Mouse (Mus musculus) intestine, embryonic 15.5 days (tissue): Measurements from ENCODE around the gene Pfkfb2. TPM values are rescaled to one million over a fixed set of nuclear protein-coding genes. Genes with fewer than 3 reads are reported as not detected.
"Not testable (repeated sequence)": the region's sequence is repeated elsewhere in the genome, so short reads cannot be mapped to it uniquely, and the experiment has no call there.

Experiments
- ATAC-seq: fragments of 200-750 bp; cut with Nextera tagmentation; 2 replicates; pipeline ENCODE4 v1.8.0; 2017; ENCODE audit warnings: moderate TSS enrichment, moderate library complexity
- H3K27ac ChIP-seq: fragments of 300-500 bp; sonication (generic); 2 replicates; pipeline ENCODE4 v1.5.1; 2015; ENCODE audit warnings: mild to moderate bottlenecking, inconsistent platforms
- H3K27me3 ChIP-seq: fragments of 300-500 bp; sonication (generic); replicated peaks from 2 replicates; pipeline ENCODE4 v1.6.1; 2015; ENCODE audit warnings: inconsistent platforms
- H3K36me3 ChIP-seq: fragments of 300-500 bp; sonication (generic); 2 replicates; pipeline ENCODE4 v1.6.1; 2015; ENCODE audit warnings: inconsistent platforms
- H3K4me1 ChIP-seq: fragments of 300-500 bp; sonication (generic); replicated peaks from 2 replicates; pipeline ENCODE4 v1.6.1; 2015; ENCODE audit warnings: inconsistent platforms
- H3K4me2 ChIP-seq: fragments of 300-500 bp; sonication (generic); replicated peaks from 2 replicates; pipeline ENCODE4 v1.6.1; 2015; ENCODE audit warnings: mild to moderate bottlenecking, inconsistent platforms
- H3K4me3 ChIP-seq: fragments of 300-500 bp; sonication (generic); replicated peaks from 2 replicates; pipeline ENCODE4 v1.5.1; 2015; ENCODE audit warnings: inconsistent platforms
- H3K9ac ChIP-seq: fragments of 300-500 bp; sonication (generic); 2 replicates; pipeline ENCODE4 v1.6.1; 2015; ENCODE audit warnings: inconsistent platforms
- H3K9me3 ChIP-seq: fragments of 300-500 bp; sonication (generic); 2 replicates; pipeline ENCODE4 v1.6.1; 2016; ENCODE audit warnings: inconsistent platforms
- WGBS: fragments of 180-500 bp; shearing (Covaris S2); methylation state at CpG from one replicate; pipeline ENCODE4 v1.1.7; 2015; 5-methylcytosine and 5-hydroxymethylcytosine counted together
- polyA plus RNA-seq: library from polyadenylated mRNA; unstranded; fragments of >200 nt; fragmentation: Nextera tagmentation; extraction: Ambion mirVana; gene quantifications from 2 replicates; pipeline ENCODE4 v1.2.1, GENCODE M21; 2015

Gene Pfkfb2
- polyA plus RNA-seq, 1 experiment from 2014 or later = 11.2 TPM

GRCm38 (mm10) chr1:130678551-130678950 is 50.5 kb downstream of the Pfkfb2 start:
- WGBS = 81% methylated on average over 2 of the region's 2 CpGs
- no peaks in the 10 kb centered on the region for H3K27me3 ChIP-seq
- H3K4me3 ChIP-seq = no peak overlapping the region
- no peak overlapping the region for H3K27ac ChIP-seq
- peaks cover 4% of the 10 kb centered on the region; the same call in 1 of the 2 replicates for H3K4me1 ChIP-seq
- H3K9me3 ChIP-seq = no peaks in the 10 kb centered on the region
- H3K9ac ChIP-seq = no peak overlapping the region
- H3K36me3 ChIP-seq = no peaks in the 10 kb centered on the region
- no peak overlapping the region for H3K4me2 ChIP-seq
- no peak for ATAC-seq

GRCm38 (mm10) chr1:130663576-130663975 is 65.5 kb downstream of the Pfkfb2 start:
- not testable (repeated sequence) for H3K9me3 ChIP-seq, H3K9ac ChIP-seq, H3K4me2 ChIP-seq, ATAC-seq, H3K27me3 ChIP-seq, H3K36me3 ChIP-seq, H3K4me3 ChIP-seq, H3K4me1 ChIP-seq, H3K27ac ChIP-seq
- WGBS = 83% methylated on average over 5 of the region's 5 CpGs

- ATAC-seq = peak; percentile 87
- Histone ChIP-seq H3K27ac (no peak within 1 kb of the TSS), H3K4me2 (no peak within 1 kb of the TSS; the same call in 1 of the 2 replicates), H3K27me3 (no peaks in the 10 kb centered on the region), H3K4me1 (0 out of 2 replicates have a peak, but pooled peaks cover 2% of the 10 kb centered on the region), H3K9ac (no peak within 1 kb of the TSS), H3K4me3 (no peak within 1 kb of the TSS), H3K36me3 (no peaks in the 10 kb centered on the region), H3K9me3 (no peaks in the 10 kb centered on the region)
- WGBS = 44% methylated on average over 3 of the region's 3 CpGs
Observed at GRCm38 (mm10) chr1:130661454-130661853, 67.6 kb downstream of the Pfkfb2 start, which contains the start of gene C4bp. C4bp (minus strand) TSS chr1:130661632.

DNA sequence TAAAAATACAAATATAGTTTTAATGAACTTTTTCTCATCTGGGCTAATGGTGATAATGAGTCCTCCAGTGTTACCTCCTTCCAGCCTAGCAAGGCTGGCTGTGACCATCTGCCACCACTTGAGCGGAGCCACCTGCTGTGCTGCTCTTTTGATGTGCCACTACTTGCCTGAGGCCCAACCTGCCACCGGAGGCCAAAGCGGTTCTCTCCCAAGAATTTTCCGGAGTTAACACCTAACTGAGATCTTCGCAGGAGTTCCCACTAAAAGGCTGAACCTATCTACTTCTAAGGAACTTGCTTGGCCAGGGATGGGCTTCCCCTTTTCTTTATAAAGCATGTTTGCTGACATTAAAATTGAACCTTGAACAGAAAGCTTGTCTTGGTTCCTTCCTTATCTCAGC is 69.4 kb downstream of the Pfkfb2 start:
- 31% methylated on average over 5 of the region's 5 CpGs for WGBS
- not testable (repeated sequence) for ATAC-seq, H3K9ac ChIP-seq, H3K27me3 ChIP-seq, H3K9me3 ChIP-seq, H3K4me2 ChIP-seq, H3K4me1 ChIP-seq, H3K36me3 ChIP-seq, H3K4me3 ChIP-seq, H3K27ac ChIP-seq

GRCm38 (mm10) chr1:130644103-130644502 is 85.0 kb downstream of the Pfkfb2 start:
- Histone ChIP-seq H3K4me2 (no peak overlapping the region), H3K9ac (no peak overlapping the region), H3K36me3 (no peaks in the 10 kb centered on the region), H3K4me3 (no peak overlapping the region), H3K27ac (no peak overlapping the region), H3K4me1 (no peaks in the 10 kb centered on the region), H3K27me3 (no peaks in the 10 kb centered on the region), H3K9me3 (no peaks in the 10 kb centered on the region)
- 46% methylated on average over 4 of the region's 4 CpGs for WGBS
- no peak for ATAC-seq

GRCm38 (mm10) chr1:130640967-130641366 is 88.1 kb downstream of the Pfkfb2 start:
- Histone ChIP-seq H3K27ac (no peak overlapping the region), H3K9ac (no peak overlapping the region), H3K4me2 (no peak overlapping the region), H3K4me1 (no peaks in the 10 kb centered on the region), H3K4me3 (no peak overlapping the region), H3K36me3 (no peaks in the 10 kb centered on the region), H3K27me3 (no peaks in the 10 kb centered on the region), H3K9me3 (no peaks in the 10 kb centered on the region)
- ATAC-seq = peak; percentile 56

Other genes with a start within 250 kb of the Pfkfb2 start
- 0.10 TPM in 1 of 2 replicates, not detected in the other for gene Zp3r, start 99.6 kb downstream of the Pfkfb2 start, polyA plus RNA-seq
- 2.4 and 2.6 TPM in 2 replicates for gene C4bp, start 67.6 kb downstream of the Pfkfb2 start, polyA plus RNA-seq
- gene Gm29427, start 13.5 kb downstream of the Pfkfb2 start, polyA plus RNA-seq = not detected in 2 replicates
- gene Yod1, start 11.9 kb downstream of the Pfkfb2 start, polyA plus RNA-seq = 10.2 and 10.5 TPM in 2 replicates
- gene AA986860, start 2.7 kb upstream of the Pfkfb2 start, polyA plus RNA-seq = 58.1 and 62.2 TPM in 2 replicates
- gene Fcamr, start 71.6 kb upstream of the Pfkfb2 start, polyA plus RNA-seq = 0.18 and 0.21 TPM in 2 replicates
- 0.96 and 2.5 TPM in 2 replicates for gene Pigr, start 97.4 kb upstream of the Pfkfb2 start, polyA plus RNA-seq
- 2.8 and 5.7 TPM in 2 replicates for gene Fcmr, start 136.4 kb upstream of the Pfkfb2 start, polyA plus RNA-seq
- not detected in 2 replicates for gene Il24, start 158.2 kb upstream of the Pfkfb2 start, polyA plus RNA-seq
- gene Il20, start 182.2 kb upstream of the Pfkfb2 start, polyA plus RNA-seq = not detected in 2 replicates
- 0.20 and 0.33 TPM in 2 replicates for gene Il19, start 210.9 kb upstream of the Pfkfb2 start, polyA plus RNA-seq